Mouse (Mus musculus): ENCODE measurements around the gene Pcx. TPM values are rescaled to one million over a fixed set of nuclear protein-coding genes. Genes with fewer than 3 reads are reported as not detected.
A peak's percentile ranks its signal among the peaks of the same experiment; 100 is the strongest.

The Pcx gene
- polyA plus RNA-seq, 2 experiments = 16.4 to 25.6 TPM

- WGBS (ENCODE audit: insufficient replicate concordance) = 75% methylated on average over 3 of the region's 3 CpGs
- no peak for DNase-seq (ENCODE audit: low read depth in 3 of 3, low spot score in 3 of 3)
- H3K4me1 ChIP-seq (replicated peaks; ENCODE audit: control insufficient read depth in 2 of 2, insufficient read depth in 2 of 2, low read length in 1 of 2) = peaks cover 0 to 2% of the 10 kb centered on the region in 2 experiments; a peak in 1 of 4 replicates
- H3K4me3 ChIP-seq (ENCODE audit: insufficient read depth in 1 of 2, low read depth in 2 of 2, low read length in 2 of 2) = no peak overlapping the region
- H3K9me3 ChIP-seq (ENCODE audit: control insufficient read depth, low read length) = no peaks in the 10 kb centered on the region
- H3K9ac ChIP-seq (replicated peaks) = no peak overlapping the region
- TF ChIP-seq EP300 (IDR thresholded peaks at IDR 0.05; ENCODE audit: low read depth) = no peak
- no peak for TF ChIP-seq CTCF (IDR thresholded peaks at IDR 0.05; ENCODE audit: low read depth)
- H3K27me3 ChIP-seq (ENCODE audit: control insufficient read depth, insufficient read depth, low read length) = no peaks in the 10 kb centered on the region
- ATAC-seq (ENCODE audit: insufficient read depth) = no peak
- H3K36me3 ChIP-seq (replicated peaks; ENCODE audit: control insufficient read depth, insufficient read depth, low read depth) = no peaks in the 10 kb centered on the region; the same call in 1 of the 2 replicates
- H3K4me2 ChIP-seq (ENCODE audit: low read depth) = no peak overlapping the region
- H3K27ac ChIP-seq = no peak overlapping the region
Measured at GRCm38 (mm10) chr19:4521426-4522050, 11.3 kb downstream of the Pcx start.

DNA sequence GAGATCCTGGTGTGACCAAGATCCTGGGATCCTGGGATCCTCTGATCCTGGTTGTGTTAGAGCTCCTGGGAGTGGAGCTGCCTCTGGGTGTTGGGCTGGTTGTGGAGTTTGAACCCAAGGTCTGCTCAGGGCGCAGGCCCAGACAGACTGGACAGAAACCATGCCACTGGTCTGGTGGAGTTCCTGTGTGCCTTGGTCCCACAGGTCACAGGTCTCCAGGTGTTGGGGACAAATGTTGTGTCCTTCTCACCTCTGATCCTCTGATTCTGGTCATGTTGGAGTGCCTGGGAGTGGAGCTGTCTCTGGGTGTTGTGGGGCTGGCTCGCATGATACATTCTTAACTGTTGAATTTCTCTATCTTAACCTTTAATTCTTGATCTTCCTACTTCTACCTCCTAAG lies 24.4 kb downstream of the Pcx start:
- Histone ChIP-seq H3K36me3 (replicated peaks; ENCODE audit: control insufficient read depth, insufficient read depth, low read depth) (no peaks in the 10 kb centered on the region), H3K4me3 (ENCODE audit: insufficient read depth in 1 of 2, low read depth in 2 of 2, low read length in 2 of 2) (no peak overlapping the region), H3K27ac (no peak overlapping the region), H3K4me2 (ENCODE audit: low read depth) (no peak overlapping the region), H3K9ac (replicated peaks) (no peak overlapping the region), H3K4me1 (replicated peaks; ENCODE audit: control insufficient read depth in 2 of 2, insufficient read depth in 2 of 2, low read length in 1 of 2) (no peaks in the 10 kb centered on the region; a peak in 1 of 4 replicates), H3K9me3 (ENCODE audit: control insufficient read depth, low read length) (no peaks in the 10 kb centered on the region), H3K27me3 (ENCODE audit: control insufficient read depth, insufficient read depth, low read length) (no peaks in the 10 kb centered on the region)
- ATAC-seq (ENCODE audit: insufficient read depth) = 0 out of 2 replicates have a peak, but pooled peaks have one; percentile 23
- WGBS (ENCODE audit: insufficient replicate concordance) = 78% methylated on average over 2 of the region's 2 CpGs
- TF ChIP-seq EP300 (IDR thresholded peaks at IDR 0.05; ENCODE audit: low read depth) (no peak), CTCF (IDR thresholded peaks at IDR 0.05; ENCODE audit: low read depth) (no peak)
- no peak for DNase-seq (ENCODE audit: low read depth in 3 of 3, low spot score in 3 of 3)

DNA sequence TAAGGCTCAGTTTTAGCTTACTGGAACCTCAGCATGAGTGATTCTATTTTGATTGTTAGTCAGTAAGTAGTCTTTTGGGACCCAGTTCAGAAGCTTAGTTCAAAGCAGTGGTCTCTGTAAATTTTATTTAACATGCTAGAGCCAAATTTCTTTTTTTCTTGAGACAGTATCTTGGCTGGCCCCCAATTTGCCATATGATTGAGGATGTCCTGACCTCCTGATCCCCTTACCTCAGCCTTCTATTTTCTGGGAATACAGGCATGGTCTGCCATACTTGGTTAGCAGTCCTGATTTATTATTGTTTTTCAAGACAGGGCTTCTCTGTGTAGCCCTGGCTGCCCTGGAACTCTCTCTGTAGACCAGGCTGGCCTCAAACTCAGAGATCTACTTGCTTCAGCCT lies 25.6 kb downstream of the Pcx start:
- ATAC-seq (ENCODE audit: insufficient read depth) (no peak), DNase-seq (ENCODE audit: low read depth in 3 of 3, low spot score in 3 of 3) (no peak)
- H3K4me3 ChIP-seq (ENCODE audit: insufficient read depth in 1 of 2, low read depth in 2 of 2, low read length in 2 of 2) = no peak overlapping the region
- no peak overlapping the region for H3K9ac ChIP-seq (replicated peaks)
- no peaks in the 10 kb centered on the region for H3K27me3 ChIP-seq (ENCODE audit: control insufficient read depth, insufficient read depth, low read length)
- H3K9me3 ChIP-seq (ENCODE audit: control insufficient read depth, low read length) = no peaks in the 10 kb centered on the region; the same call in 1 of the 2 replicates
- no peaks in the 10 kb centered on the region for H3K36me3 ChIP-seq (replicated peaks; ENCODE audit: control insufficient read depth, insufficient read depth, low read depth)
- TF ChIP-seq EP300 (IDR thresholded peaks at IDR 0.05; ENCODE audit: low read depth) (no peak), CTCF (IDR thresholded peaks at IDR 0.05; ENCODE audit: low read depth) (no peak)
- H3K4me1 ChIP-seq (replicated peaks; ENCODE audit: control insufficient read depth in 2 of 2, insufficient read depth in 2 of 2, low read length in 1 of 2) = no peaks in the 10 kb centered on the region; a peak in 1 of 4 replicates
- H3K4me2 ChIP-seq (ENCODE audit: low read depth) = no peak overlapping the region
- no peak overlapping the region for H3K27ac ChIP-seq

DNA sequence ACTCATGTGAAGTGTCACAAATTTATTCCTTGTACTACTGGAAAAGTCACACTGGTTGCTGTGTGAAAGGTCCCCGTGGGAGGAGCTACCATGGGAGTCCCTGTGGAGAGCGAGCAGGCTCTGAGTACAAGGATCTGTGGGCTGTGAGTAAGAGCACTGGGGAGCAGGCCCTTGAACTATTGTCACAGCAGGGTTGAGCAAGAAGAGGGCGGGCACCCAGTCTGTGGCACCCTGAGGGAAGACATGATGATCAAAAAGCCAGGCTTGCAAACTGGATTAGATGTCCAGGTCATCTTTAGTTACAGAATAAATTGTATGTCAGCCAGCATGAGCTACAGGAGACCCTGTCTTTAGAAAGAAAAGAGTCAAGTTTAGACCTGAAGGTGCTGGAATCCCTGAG lies 26.3 kb downstream of the Pcx start:
- no peaks in the 10 kb centered on the region for H3K27me3 ChIP-seq (ENCODE audit: control insufficient read depth, insufficient read depth, low read length)
- no peak for ATAC-seq (ENCODE audit: insufficient read depth)
- DNase-seq (ENCODE audit: low read depth in 3 of 3, low spot score in 3 of 3) = no peak
- H3K36me3 ChIP-seq (replicated peaks; ENCODE audit: control insufficient read depth, insufficient read depth, low read depth) = no peaks in the 10 kb centered on the region
- no peaks in the 10 kb centered on the region; the same call in 1 of the 2 replicates for H3K9me3 ChIP-seq (ENCODE audit: control insufficient read depth, low read length)
- H3K4me1 ChIP-seq (replicated peaks; ENCODE audit: control insufficient read depth in 2 of 2, insufficient read depth in 2 of 2, low read length in 1 of 2) = no peaks in the 10 kb centered on the region; a peak in 1 of 4 replicates
- no peak overlapping the region for H3K9ac ChIP-seq (replicated peaks)
- H3K4me2 ChIP-seq (ENCODE audit: low read depth) = no peak overlapping the region
- H3K27ac ChIP-seq = no peak overlapping the region
- WGBS (ENCODE audit: insufficient replicate concordance) = 58% methylated on average over 3 of the region's 3 CpGs
- TF ChIP-seq CTCF (IDR thresholded peaks at IDR 0.05; ENCODE audit: low read depth) (no peak), EP300 (IDR thresholded peaks at IDR 0.05; ENCODE audit: low read depth) (no peak)
- no peak overlapping the region for H3K4me3 ChIP-seq (ENCODE audit: insufficient read depth in 1 of 2, low read depth in 2 of 2, low read length in 2 of 2)

GRCm38 (mm10) chr19:4540263-4540662 lies 30.0 kb downstream of the Pcx start:
- H3K27ac ChIP-seq = no peak overlapping the region
- DNase-seq (ENCODE audit: low read depth in 3 of 3, low spot score in 3 of 3) (no peak), ATAC-seq (ENCODE audit: insufficient read depth) (no peak)
- H3K9ac ChIP-seq (replicated peaks) = no peak overlapping the region
- no peaks in the 10 kb centered on the region for H3K36me3 ChIP-seq (replicated peaks; ENCODE audit: control insufficient read depth, insufficient read depth, low read depth)
- H3K27me3 ChIP-seq (ENCODE audit: control insufficient read depth, insufficient read depth, low read length) = no peaks in the 10 kb centered on the region
- no peaks in the 10 kb centered on the region for H3K4me1 ChIP-seq (replicated peaks; ENCODE audit: control insufficient read depth in 2 of 2, insufficient read depth in 2 of 2, low read length in 1 of 2)
- H3K4me3 ChIP-seq (ENCODE audit: insufficient read depth in 1 of 2, low read depth in 2 of 2, low read length in 2 of 2) = no peak overlapping the region
- H3K9me3 ChIP-seq (ENCODE audit: control insufficient read depth, low read length) = no peaks in the 10 kb centered on the region; the same call in 1 of the 2 replicates
- H3K4me2 ChIP-seq (ENCODE audit: low read depth) = no peak overlapping the region
- 83% methylated on average over 6 of the region's 6 CpGs for WGBS (ENCODE audit: insufficient replicate concordance)
- TF ChIP-seq CTCF (IDR thresholded peaks at IDR 0.05; ENCODE audit: low read depth) (peak; percentile 44), EP300 (IDR thresholded peaks at IDR 0.05; ENCODE audit: low read depth) (no peak)

Measured in liver, embryonic 14.5 days (tissue).